Mouse (Mus musculus) intestine, embryonic 14.5 days (tissue): ENCODE data around the gene Ubl4a. TPM values are rescaled to one million over a fixed set of nuclear protein-coding genes. Genes with fewer than 3 reads are reported as not detected.
"Not testable (repeated sequence)": the region's sequence is repeated elsewhere in the genome, so short reads cannot be mapped to it uniquely, and the experiment has no call there.

Experiments
- ATAC-seq: fragments of 200-750 bp; cut with Nextera tagmentation; replicated peaks from 2 replicates; pipeline ENCODE4 v1.8.0; 2017; ENCODE audit warnings: low read depth, moderate number of reproducible peaks, moderate TSS enrichment, moderate library complexity; ENCODE audit not compliant: low FRiP score, low TSS enrichment
- DNase-seq: peaks from one replicate; pipeline ENCODE4 v3.0.0-alpha.2; 2018; ENCODE audit warnings: low spot score
- H3K27ac ChIP-seq: fragments of 300-500 bp; sonication (generic); 2 replicates; pipeline ENCODE4 v1.5.1; 2014; ENCODE audit warnings: low read depth, mild to moderate bottlenecking, control low read depth
- H3K27me3 ChIP-seq: fragments of 300-500 bp; sonication (generic); replicated peaks from 2 replicates; pipeline ENCODE4 v1.6.1; 2014; ENCODE audit warnings: low read length, control low read depth; ENCODE audit not compliant: control insufficient read depth, insufficient read depth
- H3K36me3 ChIP-seq: fragments of 300-500 bp; sonication (generic); 2 replicates; pipeline ENCODE4 v1.6.1; 2014; ENCODE audit warnings: low read length, control low read depth; ENCODE audit not compliant: control insufficient read depth, insufficient read depth
- H3K4me1 ChIP-seq: fragments of 300-500 bp; sonication (generic); replicated peaks from 2 replicates; pipeline ENCODE4 v1.6.1; 2014; ENCODE audit warnings: low read length, control low read depth, mixed read lengths; ENCODE audit not compliant: control insufficient read depth, insufficient read depth
- H3K4me2 ChIP-seq: fragments of 300-500 bp; sonication (generic); 2 replicates; pipeline ENCODE4 v1.6.1; 2014; ENCODE audit warnings: low read length
- H3K4me3 ChIP-seq: fragments of 300-500 bp; sonication (generic); 2 replicates; pipeline ENCODE4 v1.5.1; 2014; ENCODE audit warnings: low read depth, low read length, control low read depth, mixed read lengths
- H3K9ac ChIP-seq: fragments of 300-500 bp; sonication (generic); 2 replicates; pipeline ENCODE4 v1.6.1; 2014; ENCODE audit warnings: mild to moderate bottlenecking, low read length
- H3K9me3 ChIP-seq: fragments of 300-500 bp; sonication (generic); 2 replicates; pipeline ENCODE4 v1.6.1; 2016; ENCODE audit warnings: low read length, control low read depth; ENCODE audit not compliant: control insufficient read depth
- WGBS: fragments of 180-500 bp; shearing (Covaris S2); extraction: QIAGEN DNeasy Blood & Tissue Kit; methylation state at CpG from one replicate; pipeline ENCODE4 v1.1.7; 2014; 5-methylcytosine and 5-hydroxymethylcytosine counted together
- polyA plus RNA-seq: library from polyadenylated mRNA; unstranded; fragments of >200 nt; fragmentation: Nextera tagmentation; extraction: Ambion mirVana; gene quantifications from 2 replicates; pipeline ENCODE4 v1.2.1, GENCODE M21; 2014

The Ubl4a gene
- polyA plus RNA-seq, 1 experiment from 2014 or later, result 79.1 TPM

- WGBS, result 60% methylated on average over 10 of the region's 10 CpGs
- H3K4me2 ChIP-seq, result peak overlapping the region; percentile 59
Observed at GRCm38 (mm10) chrX:74367512-74367911, 5.5 kb downstream of the Ubl4a start.

GRCm38 (mm10) chrX:74359171-74359570 lies 13.8 kb downstream of the Ubl4a start:
- no peaks in the 10 kb centered on the region for H3K4me1 ChIP-seq
- no peaks in the 10 kb centered on the region for H3K27me3 ChIP-seq
- H3K9ac ChIP-seq, result no peak overlapping the region
- no peaks in the 10 kb centered on the region for H3K36me3 ChIP-seq
- no peak overlapping the region for H3K4me2 ChIP-seq
- H3K9me3 ChIP-seq, result no peaks in the 10 kb centered on the region
- no peak overlapping the region for H3K27ac ChIP-seq
- WGBS, result 33% methylated on average over 11 of the region's 11 CpGs
- ATAC-seq (no peak), DNase-seq (no peak)
- no peak overlapping the region for H3K4me3 ChIP-seq

More at GRCm38 (mm10) chrX:74367512-74367911, 5.5 kb downstream of the Ubl4a start:
- DNase-seq (no peak), ATAC-seq (no peak)
- Histone ChIP-seq H3K4me1 (no peaks in the 10 kb centered on the region; the same call in 1 of the 2 replicates), H3K36me3 (peaks cover 14% of the 10 kb centered on the region), H3K27ac (0 out of 2 replicates have a peak overlapping the region, but pooled peaks have one; percentile 65), H3K9ac (peak overlapping the region; percentile 65), H3K27me3 (no peaks in the 10 kb centered on the region), H3K9me3 (no peaks in the 10 kb centered on the region), H3K4me3 (peak overlapping the region; percentile 54)

GRCm38 (mm10) chrX:74357069-74357468 lies 15.9 kb downstream of the Ubl4a start:
- not testable (repeated sequence) for DNase-seq, H3K4me3 ChIP-seq, H3K4me1 ChIP-seq, H3K27ac ChIP-seq, H3K36me3 ChIP-seq, H3K9me3 ChIP-seq, H3K9ac ChIP-seq, H3K4me2 ChIP-seq, ATAC-seq, H3K27me3 ChIP-seq
- WGBS, result 90% methylated on average over 3 of the region's 3 CpGs

GRCm38 (mm10) chrX:74353467-74353770 lies 19.6 kb downstream of the Ubl4a start, which contains the start of gene Lage3:
Gene Lage3, minus strand, starts transcription at chrX:74353618.
- H3K36me3 ChIP-seq, result no peaks in the 10 kb centered on the region
- no peaks in the 10 kb centered on the region for H3K27me3 ChIP-seq
- no peaks in the 10 kb centered on the region for H3K9me3 ChIP-seq
- 12% methylated on average over 14 of the region's 22 CpGs for WGBS
- H3K4me2 ChIP-seq, result peak within 1 kb of the TSS; percentile 59
- H3K4me3 ChIP-seq, result peak within 1 kb of the TSS; percentile 47
- DNase-seq, result peak; percentile 73
- peak; percentile 80 for ATAC-seq
- H3K4me1 ChIP-seq, result no peaks in the 10 kb centered on the region
- H3K9ac ChIP-seq, result peak within 1 kb of the TSS; percentile 43
- H3K27ac ChIP-seq, result peak within 1 kb of the TSS; percentile 9; the same call in 1 of the 2 replicates

GRCm38 (mm10) chrX:74352645-74353466 lies 20.2 kb downstream of the Ubl4a start:
- peak overlapping the region; percentile 47 for H3K4me3 ChIP-seq
- no peaks in the 10 kb centered on the region for H3K4me1 ChIP-seq
- WGBS, result 22% methylated on average over 13 of the region's 13 CpGs
- H3K4me2 ChIP-seq, result peak overlapping the region; percentile 59
- no peaks in the 10 kb centered on the region for H3K36me3 ChIP-seq
- DNase-seq, result no peak
- H3K9ac ChIP-seq, result peak overlapping the region; percentile 43
- no peaks in the 10 kb centered on the region for H3K27me3 ChIP-seq
- peak; percentile 62 for ATAC-seq
- H3K9me3 ChIP-seq, result no peaks in the 10 kb centered on the region
- peak overlapping the region; percentile 9; the same call in 1 of the 2 replicates for H3K27ac ChIP-seq

GRCm38 (mm10) chrX:74330166-74330930 lies 42.7 kb downstream of the Ubl4a start:
- Histone ChIP-seq H3K9ac (no peak overlapping the region), H3K4me2 (peak overlapping the region; percentile 62), H3K27ac (no peak overlapping the region), H3K27me3 (no peaks in the 10 kb centered on the region), H3K4me3 (0 out of 2 replicates have a peak overlapping the region, but pooled peaks have one; percentile 49), H3K9me3 (no peaks in the 10 kb centered on the region), H3K36me3 (no peaks in the 10 kb centered on the region), H3K4me1 (peaks cover 10% of the 10 kb centered on the region; the same call in 1 of the 2 replicates)
- 42% methylated on average over 2 of the region's 2 CpGs for WGBS
- DNase-seq (peak; percentile 54), ATAC-seq (no peak)

- H3K4me1 ChIP-seq, result peaks cover 10% of the 10 kb centered on the region; the same call in 1 of the 2 replicates
- no peaks in the 10 kb centered on the region for H3K9me3 ChIP-seq
- H3K4me3 ChIP-seq, result peak overlapping the region; percentile 49
- 23% methylated on average over 9 of the region's 10 CpGs for WGBS
- ATAC-seq, result peak; percentile 4; the same call in 1 of the 2 replicates
- H3K4me2 ChIP-seq, result peak overlapping the region; percentile 62
- H3K9ac ChIP-seq, result peak overlapping the region; percentile 61
- no peaks in the 10 kb centered on the region for H3K27me3 ChIP-seq
- H3K36me3 ChIP-seq, result no peaks in the 10 kb centered on the region
- H3K27ac ChIP-seq, result no peak overlapping the region
- no peak for DNase-seq
Observed at GRCm38 (mm10) chrX:74329215-74329671, 43.8 kb downstream of the Ubl4a start.

GRCm38 (mm10) chrX:74328725-74329161 lies 44.3 kb downstream of the Ubl4a start, which contains the start of gene Plxna3:
Gene Plxna3, plus strand, starts transcription at chrX:74329066.
- peak within 1 kb of the TSS; percentile 61 for H3K9ac ChIP-seq
- no peaks in the 10 kb centered on the region for H3K9me3 ChIP-seq
- H3K4me2 ChIP-seq, result peak within 1 kb of the TSS; percentile 62
- ATAC-seq (peak; percentile 95), DNase-seq (peak; percentile 86)
- H3K36me3 ChIP-seq, result no peaks in the 10 kb centered on the region
- H3K27me3 ChIP-seq, result no peaks in the 10 kb centered on the region
- H3K27ac ChIP-seq, result peak within 1 kb of the TSS; percentile 71; the same call in 1 of the 2 replicates
- H3K4me3 ChIP-seq, result peak within 1 kb of the TSS; percentile 49
- 11% methylated on average over 28 of the region's 30 CpGs for WGBS
- peaks cover 10% of the 10 kb centered on the region; the same call in 1 of the 2 replicates for H3K4me1 ChIP-seq
